Mouse (Mus musculus) mouse trophoblast stem cell (cell line): ENCODE data around the gene Lepr.

Experiments used
- in situ Hi-C, 2 experiments: fragments of 300-500 bp; cut with MseI, MboI; formaldehyde crosslinking; loops; 2 replicates in 1 of 2; 3 replicates in 1 of 2; pipeline ENCODE4 v1.15.1; 2025

Lepr gene

DNA sequence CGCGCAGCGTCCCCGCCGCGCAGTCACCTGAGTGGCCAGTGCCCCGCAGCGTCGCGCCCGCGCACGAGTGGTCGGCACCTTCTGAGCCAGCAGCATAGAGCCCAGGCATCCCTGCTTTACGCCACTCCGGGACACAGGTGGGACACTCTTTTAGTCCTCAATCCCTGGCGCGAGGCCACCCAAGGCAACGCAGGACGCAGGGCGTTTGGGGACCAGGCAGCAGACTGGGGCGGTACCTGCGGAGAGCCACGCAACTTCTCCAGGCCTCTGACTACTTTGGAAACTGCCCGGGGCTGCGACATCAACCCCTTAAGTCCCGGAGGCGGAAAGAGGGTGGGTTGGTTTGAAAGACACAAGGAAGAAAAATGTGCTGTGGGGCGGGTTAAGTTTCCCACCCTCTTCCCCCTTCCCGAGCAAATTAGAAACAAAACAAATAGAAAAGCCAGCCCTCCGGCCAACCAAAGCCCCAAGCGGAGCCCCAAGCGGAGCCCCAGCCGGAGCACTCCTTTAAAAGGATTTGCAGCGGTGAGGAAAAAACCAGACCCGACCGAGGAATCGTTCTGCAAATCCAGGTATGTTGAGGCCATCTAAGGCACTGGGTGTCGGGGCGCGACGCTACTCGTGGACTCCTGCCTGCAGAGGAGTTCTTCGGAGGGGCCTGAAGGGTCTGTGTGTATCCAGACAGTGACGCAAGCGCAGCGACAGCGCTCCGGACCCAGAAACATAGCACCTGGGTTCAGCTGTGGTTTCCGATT is at the start of gene Lepr:
TSS of gene Lepr (plus strand) at position 38 of the 755 bp plus-strand sequence.
- in situ Hi-C loops = no loop called here

DNA sequence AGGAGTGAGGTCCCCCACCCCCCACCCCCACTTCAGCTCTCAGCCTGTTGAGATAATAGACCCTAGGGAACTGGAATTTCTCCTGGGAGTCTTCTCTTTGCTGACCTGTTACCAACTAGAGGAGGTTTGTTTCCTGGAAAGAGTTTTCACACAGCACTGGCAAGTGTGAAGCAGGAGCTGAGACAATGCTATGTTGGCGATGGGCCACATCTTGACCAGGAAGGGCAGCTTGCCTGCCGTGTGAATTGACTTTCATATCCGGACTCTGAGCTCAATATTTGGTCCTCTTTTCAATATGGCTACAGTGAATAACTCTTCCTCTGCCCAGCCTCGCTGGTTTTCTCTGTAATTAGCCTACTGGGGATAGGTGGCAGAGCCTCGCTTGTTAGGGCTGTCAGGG is 48.0 kb upstream of the Lepr start:
- in situ Hi-C loops = no loop called here

DNA sequence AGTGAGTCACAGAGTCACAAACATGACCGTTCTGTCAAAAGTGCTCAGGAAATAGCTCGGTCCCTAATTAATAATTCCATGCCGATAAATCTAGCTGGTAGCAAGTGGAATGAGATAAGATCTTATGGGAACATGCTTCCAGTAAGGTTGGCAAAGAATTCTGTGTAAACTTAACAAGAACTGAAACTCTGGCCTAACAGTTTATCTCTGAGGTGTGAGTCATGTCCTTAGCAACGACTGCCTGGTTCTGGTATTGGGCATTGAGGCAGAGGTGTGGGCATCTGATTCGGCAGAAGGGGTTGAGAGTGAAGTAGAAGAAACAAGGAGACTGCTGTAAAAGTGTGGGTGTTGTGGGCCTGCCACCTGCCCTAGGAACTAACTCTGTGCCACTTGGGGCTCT is 47.4 kb upstream of the Lepr start:
- in situ Hi-C loops = no loop called here

- in situ Hi-C loops = no loop called here
These were observed 42.4 kb upstream of the Lepr start for GRCm38 (mm10) chr4:101674790-101675189.

DNA sequence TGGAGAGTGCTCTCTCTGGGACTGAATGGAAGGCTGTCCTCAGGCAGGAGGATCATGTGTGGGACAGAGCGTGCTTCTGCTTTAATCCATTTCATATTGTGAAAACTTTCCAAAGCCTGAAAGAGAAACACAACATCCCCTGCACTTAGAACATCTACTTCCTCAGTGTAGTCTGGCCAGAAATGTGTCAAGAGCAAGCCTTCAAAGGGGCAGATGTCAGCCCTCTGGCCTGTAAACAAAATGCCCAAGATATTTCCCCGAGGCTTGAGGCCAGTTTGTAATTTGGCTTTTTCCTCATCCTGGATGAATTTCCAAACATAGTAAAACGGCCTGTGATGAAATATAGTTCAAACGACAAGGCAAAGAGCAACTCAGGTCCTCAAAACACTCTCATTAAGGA is 41.5 kb upstream of the Lepr start:
- in situ Hi-C loops = no loop called here

DNA sequence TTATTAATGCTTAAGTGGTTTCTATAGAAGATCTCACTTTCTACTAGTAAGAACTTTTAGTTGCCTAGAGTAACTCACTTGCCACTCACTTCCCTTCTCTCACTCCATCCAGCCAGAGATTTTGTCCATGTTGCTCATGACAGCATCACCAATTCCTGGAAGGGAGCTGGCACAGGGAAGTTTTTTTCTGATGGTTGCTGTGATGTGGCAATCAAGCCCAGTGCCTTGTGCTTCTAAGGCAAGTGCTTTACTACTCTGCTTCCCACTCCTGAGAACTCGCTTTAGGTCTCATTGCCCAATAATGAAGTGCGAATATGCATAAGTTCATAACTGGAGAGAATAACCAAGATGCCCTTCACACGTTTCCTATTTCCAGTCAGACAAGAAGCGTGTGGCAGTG is 34.6 kb upstream of the Lepr start:
- in situ Hi-C loops = no loop called here

DNA sequence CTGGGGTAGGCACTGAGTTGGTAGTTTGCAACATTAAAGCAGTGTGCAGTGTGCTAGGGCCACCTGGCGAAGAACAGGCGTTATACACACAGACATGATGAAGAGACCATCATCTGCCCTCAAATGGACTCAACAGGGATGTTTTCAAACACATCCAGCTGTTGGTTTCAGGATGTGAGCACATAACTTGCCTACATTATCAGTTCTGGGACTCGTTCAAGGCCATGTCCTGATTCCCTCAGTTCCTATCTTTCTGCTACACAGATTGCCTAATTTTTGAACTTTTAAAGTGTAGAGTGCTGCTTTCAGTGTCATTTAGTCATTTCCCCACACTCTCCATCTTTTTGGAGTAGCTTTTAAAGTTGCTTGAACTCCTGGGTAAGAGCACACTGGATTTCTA is 34.1 kb upstream of the Lepr start:
- in situ Hi-C loops = no loop called here

DNA sequence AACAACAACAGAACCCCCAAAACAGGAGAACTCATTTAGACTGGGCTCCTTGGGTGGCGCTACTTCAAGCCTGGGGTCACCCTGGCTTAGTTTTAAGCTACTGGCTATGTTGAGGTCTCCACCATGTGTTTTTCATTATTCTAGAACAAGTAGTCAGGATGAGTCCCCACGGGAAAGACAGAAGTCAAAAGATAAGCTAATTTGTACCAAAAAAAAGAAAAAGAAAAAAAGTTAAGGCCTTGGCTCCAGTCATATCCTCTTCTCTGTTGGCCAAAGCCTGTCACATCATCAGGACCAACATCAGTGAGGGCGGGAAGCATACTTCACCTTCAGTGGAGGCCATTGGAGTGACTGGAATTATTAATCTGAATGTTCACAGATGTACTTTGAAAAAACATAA is 32.4 kb upstream of the Lepr start:
- in situ Hi-C loops = no loop called here

DNA sequence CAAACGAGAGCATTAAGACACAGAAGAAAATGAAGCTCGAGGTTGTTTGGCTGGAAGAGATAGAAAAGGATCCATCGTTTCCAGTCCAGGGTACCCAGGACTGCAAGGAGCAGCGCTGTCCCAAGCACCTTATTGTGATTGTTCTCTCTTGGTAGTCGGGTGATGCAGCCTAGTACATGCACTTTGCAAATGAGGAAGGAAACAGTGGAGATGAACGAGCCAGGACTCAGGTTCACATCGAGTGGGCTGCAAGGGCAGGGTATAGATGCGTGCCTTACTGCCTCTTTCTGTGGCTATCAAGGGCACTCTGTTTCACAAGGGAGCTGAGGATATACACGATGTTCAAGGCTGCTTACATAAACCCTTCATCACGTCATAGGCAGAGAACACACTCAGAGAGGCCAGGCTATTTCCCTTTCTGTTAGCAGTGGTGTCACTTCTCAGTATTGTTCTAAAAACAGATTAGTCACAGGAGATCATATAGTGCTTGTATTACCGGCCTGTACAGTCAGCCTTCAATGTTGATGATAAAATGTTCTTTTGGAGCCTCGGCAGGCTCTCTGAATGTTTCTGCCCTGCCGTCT is 30.9 kb upstream of the Lepr start:
- in situ Hi-C loops = no loop called here

- in situ Hi-C loops = no loop called here
These were observed 28.0 kb upstream of the Lepr start for GRCm38 (mm10) chr4:101689241-101689640.

GRCm38 (mm10) chr4:101689645-101690044 is 27.6 kb upstream of the Lepr start:
- in situ Hi-C loops = no loop called here

- in situ Hi-C loops = no loop called here
These were observed 24.3 kb upstream of the Lepr start for GRCm38 (mm10) chr4:101692892-101693291.

- in situ Hi-C loops = no loop called here
These were observed 22.7 kb upstream of the Lepr start for GRCm38 (mm10) chr4:101694529-101694928.

GRCm38 (mm10) chr4:101697236-101697635 is 20.0 kb upstream of the Lepr start:
- in situ Hi-C loops = no loop called here

- in situ Hi-C loops = no loop called here
These were observed 17.8 kb upstream of the Lepr start for GRCm38 (mm10) chr4:101699423-101699822.

GRCm38 (mm10) chr4:101700892-101701640 is 16.1 kb upstream of the Lepr start:
- in situ Hi-C loops = no loop called here

DNA sequence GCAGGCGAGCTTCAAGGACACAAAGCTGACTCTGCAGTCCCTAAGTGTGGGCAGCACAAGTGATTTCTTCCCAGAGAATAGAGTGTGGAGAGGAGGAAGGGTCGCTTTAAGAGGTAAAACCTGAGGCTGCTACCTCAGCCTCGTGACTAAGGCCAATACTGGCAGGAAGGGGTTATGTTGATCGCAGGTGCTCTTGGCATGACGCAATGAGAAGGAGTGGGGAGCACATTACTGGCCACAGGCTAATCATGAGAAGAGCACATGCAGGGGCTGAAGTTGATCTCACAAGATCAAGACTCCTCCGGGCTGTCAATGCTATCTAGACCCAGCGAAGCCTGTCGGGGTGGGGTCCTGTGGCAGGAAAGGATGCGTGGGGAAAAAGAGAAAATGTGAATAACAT is 11.9 kb upstream of the Lepr start:
- in situ Hi-C loops = no loop called here

GRCm38 (mm10) chr4:101707234-101707633 is 10.0 kb upstream of the Lepr start:
- in situ Hi-C loops = no loop called here

DNA sequence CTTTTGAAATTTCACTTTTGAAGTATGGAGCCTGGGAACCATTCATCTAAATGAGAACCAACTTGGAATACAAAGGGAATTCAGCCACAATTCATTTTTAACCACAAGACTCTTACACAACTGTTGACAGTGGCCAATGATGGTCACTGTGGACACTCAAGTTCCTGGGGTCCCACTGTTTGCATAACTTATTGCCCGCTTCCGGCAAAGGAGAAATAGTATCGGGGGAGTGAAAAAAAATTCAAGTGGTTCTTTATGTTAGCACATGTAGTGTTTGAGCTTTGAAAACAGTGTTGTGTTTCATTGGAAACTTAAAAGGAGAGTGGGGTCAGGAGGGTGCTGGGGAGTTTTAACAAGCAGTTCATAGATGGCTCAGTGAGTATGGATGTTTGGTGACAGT is 9.3 kb upstream of the Lepr start:
- in situ Hi-C loops = no loop called here

- in situ Hi-C loops = no loop called here
These were observed 6.8 kb upstream of the Lepr start for GRCm38 (mm10) chr4:101710361-101710760.

GRCm38 (mm10) chr4:101711100-101711499 is 6.1 kb upstream of the Lepr start:
- in situ Hi-C loops = no loop called here

- in situ Hi-C loops = no loop called here
These were observed 4.6 kb upstream of the Lepr start for GRCm38 (mm10) chr4:101712563-101712962.

DNA sequence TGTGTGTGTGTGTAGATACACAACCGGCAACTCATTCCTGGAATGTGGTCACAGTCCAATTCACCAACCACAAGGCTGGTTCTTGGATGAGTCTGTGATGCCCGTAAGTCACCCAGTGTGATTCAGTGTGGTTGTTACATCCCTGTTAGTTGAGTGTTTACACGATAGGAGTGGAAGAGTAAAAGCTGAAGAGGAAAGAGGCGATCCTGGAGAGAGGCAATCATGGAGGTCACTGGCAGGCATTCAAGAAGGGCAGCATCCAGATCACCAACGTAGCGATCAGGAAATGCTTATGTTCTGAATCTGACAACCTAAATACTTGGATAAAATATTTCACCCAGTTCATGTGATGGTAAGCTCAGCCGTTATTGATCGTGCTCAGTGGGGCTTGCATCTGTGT is 1.9 kb upstream of the Lepr start:
- in situ Hi-C loops = no loop called here
